ENCODE assay signal across 32 mouse cellular contexts in genomic region chr3:22056664-22057328, GRCm38 (mm10). TPM values are rescaled to one million over a fixed set of nuclear protein-coding genes. Genes with fewer than 3 reads are reported as not detected.
DNase-seq lines count a peak whose midpoint lies in the region; ATAC-seq and TF ChIP-seq lines count a peak whose summit lies in the region.
"Had no signal": no experiment of that assay in that cellular context is flagged by ENCODE, and none has a peak within 500 bp of the region (broad histone marks: within the 10 kb centered on the region; RNA-seq: fewer than 3 reads in every experiment).

No protein-coding gene starts in this region.

- no peaks in the 10 kb centered on the region for H3K9me3 ChIP-seq in limb, embryonic 14.5 days (ENCODE audit: control insufficient read depth, low read length)
- H3K9me3 ChIP-seq in limb, embryonic 10.5 days (replicated peaks), result no peaks in the 10 kb centered on the region
- no peaks in the 10 kb centered on the region for H3K9me3 ChIP-seq in neural tube, embryonic 12.5 days
- no peaks in the 10 kb centered on the region for H3K9me3 ChIP-seq in neural tube, embryonic 15.5 days (replicated peaks)
- H3K9me3 ChIP-seq: heart, embryonic 13.5 days; hindbrain, embryonic 15.5 days; liver, embryonic 15.5 days had no signal

- ATAC-seq in limb, embryonic 14.5 days (ENCODE audit: low FRiP score, low read depth), result peak; percentile 30; the same call in 1 of the 2 replicates
- peak; percentile 63 for ATAC-seq in neural tube, embryonic 12.5 days (ENCODE audit: low FRiP score, low read depth)
- ATAC-seq in neural tube, embryonic 15.5 days (ENCODE audit: low FRiP score), result no peak; the same call in 1 of the 2 replicates
- ATAC-seq: activated CD4-positive, CD25-positive, alpha-beta regulatory T cell, adult 4 months; forebrain, embryonic 16.5 days had no signal

- no peak overlapping the region for H3K27ac ChIP-seq in limb, embryonic 14.5 days (replicated peaks; ENCODE audit: low read depth, low read length)
- H3K27ac ChIP-seq in limb, embryonic 10.5 days, result no peak overlapping the region
- no peak overlapping the region for H3K27ac ChIP-seq in neural tube, embryonic 12.5 days
- H3K27ac ChIP-seq in neural tube, embryonic 15.5 days (replicated peaks), result no peak overlapping the region
- H3K27ac ChIP-seq: gastrocnemius, adult 2 months; heart, adult 2 months; heart, embryonic 13.5 days; hindbrain, embryonic 15.5 days; layer of hippocampus, adult 2 months; liver, embryonic 15.5 days had no signal

- no peaks in the 10 kb centered on the region for H3K27me3 ChIP-seq in limb, embryonic 14.5 days (ENCODE audit: control insufficient read depth, insufficient read depth, low read length)
- no peaks in the 10 kb centered on the region for H3K27me3 ChIP-seq in limb, embryonic 10.5 days (ENCODE audit: low read depth, poor library complexity, severe bottlenecking)
- H3K27me3 ChIP-seq in neural tube, embryonic 12.5 days (replicated peaks), result no peaks in the 10 kb centered on the region
- no peaks in the 10 kb centered on the region for H3K27me3 ChIP-seq in neural tube, embryonic 15.5 days (replicated peaks)
- H3K27me3 ChIP-seq: CH12.LX; heart, embryonic 13.5 days; hindbrain, embryonic 15.5 days; liver, embryonic 15.5 days; megakaryocyte, embryonic 14.5 days had no signal

- H3K4me3 ChIP-seq in limb, embryonic 14.5 days (replicated peaks; ENCODE audit: low read length), result no peak overlapping the region
- H3K4me3 ChIP-seq in limb, embryonic 10.5 days, result no peak overlapping the region
- no peak overlapping the region for H3K4me3 ChIP-seq in neural tube, embryonic 12.5 days
- no peak overlapping the region for H3K4me3 ChIP-seq in neural tube, embryonic 15.5 days (replicated peaks)
- H3K4me3 ChIP-seq: erythroblast, embryonic 14.5 days; gastrocnemius, adult 2 months; heart, adult 2 months; heart, embryonic 13.5 days; hindbrain, embryonic 15.5 days; layer of hippocampus, adult 2 months; liver, embryonic 15.5 days; megakaryocyte, embryonic 14.5 days had no signal

- H3K36me3 ChIP-seq in limb, embryonic 14.5 days (ENCODE audit: control insufficient read depth, insufficient read depth, low read length), result no peaks in the 10 kb centered on the region
- no peaks in the 10 kb centered on the region for H3K36me3 ChIP-seq in limb, embryonic 10.5 days
- H3K36me3 ChIP-seq in neural tube, embryonic 12.5 days, result no peaks in the 10 kb centered on the region
- no peaks in the 10 kb centered on the region for H3K36me3 ChIP-seq in neural tube, embryonic 15.5 days
- H3K36me3 ChIP-seq: heart, embryonic 13.5 days; hindbrain, embryonic 15.5 days; liver, embryonic 15.5 days had no signal

- DNase-seq in heart, adult 11 months, result peak; percentile 69
- no peak for DNase-seq in heart, adult 8-10 months (ENCODE audit: low spot score)
- peak; percentile 34 for DNase-seq in limb, embryonic 14.5 days (ENCODE audit: low spot score)
- no peak for DNase-seq in limb, embryonic 10.5 days (ENCODE audit: low spot score)
- peak; percentile 39 for DNase-seq in retina, postnatal 7 days (ENCODE audit: low read depth, low spot score)
- DNase-seq in cerebellum, postnatal 4 days (ENCODE audit: low spot score in 2 of 2), result no peak
- DNase-seq: adrenal gland, adult 2 months; adrenal gland, postnatal 36 days; cerebellum, adult 18-20 months; cerebellum, postnatal 10 days; gastrocnemius, adult 2 months; gastrocnemius, postnatal 36 days; heart, adult 2 months; heart, postnatal 10 days; kidney, adult 9 months; kidney, postnatal 36 days; lung, postnatal 4 days; midbrain, embryonic 14.5 days; right cerebral cortex, adult 18-20 months; spleen, adult 18-20 months; thymus, postnatal 4 days had no signal

- no peak overlapping the region for H3K4me2 ChIP-seq in limb, embryonic 14.5 days (replicated peaks; ENCODE audit: low read depth, low read length, severe bottlenecking)
- H3K4me2 ChIP-seq in neural tube, embryonic 12.5 days (replicated peaks), result no peak overlapping the region
- no peak overlapping the region for H3K4me2 ChIP-seq in neural tube, embryonic 15.5 days
- H3K4me2 ChIP-seq: heart, embryonic 13.5 days; hindbrain, embryonic 15.5 days; liver, embryonic 15.5 days had no signal

- 85% methylated on average over 4 of the region's 4 CpGs for WGBS in limb, embryonic 14.5 days
- 83% methylated on average over 4 of the region's 4 CpGs for WGBS in limb, embryonic 10.5 days
- WGBS in neural tube, embryonic 12.5 days, result 74% methylated on average over 4 of the region's 4 CpGs
- WGBS in neural tube, embryonic 15.5 days, result 60% methylated on average over 4 of the region's 4 CpGs

- no peaks in the 10 kb centered on the region for H3K4me1 ChIP-seq in limb, embryonic 14.5 days (ENCODE audit: control insufficient read depth, insufficient read depth, low read length)
- H3K4me1 ChIP-seq in limb, embryonic 10.5 days, result peaks cover 4% of the 10 kb centered on the region; the same call in 1 of the 2 replicates
- H3K4me1 ChIP-seq in neural tube, embryonic 12.5 days, result no peaks in the 10 kb centered on the region
- no peaks in the 10 kb centered on the region for H3K4me1 ChIP-seq in neural tube, embryonic 15.5 days
- H3K4me1 ChIP-seq: heart, embryonic 13.5 days; hindbrain, embryonic 15.5 days; liver, embryonic 15.5 days had no signal

- no peak for TF ChIP-seq POLR2A in limb, embryonic 14.5 days (IDR thresholded peaks at IDR 0.05; ENCODE audit: borderline replicate concordance, extremely low read depth, insufficient read depth, insufficient read length)

- H3K9ac ChIP-seq in limb, embryonic 14.5 days (ENCODE audit: low read depth, low read length, severe bottlenecking), result no peak overlapping the region
- no peak overlapping the region for H3K9ac ChIP-seq in neural tube, embryonic 12.5 days
- no peak overlapping the region for H3K9ac ChIP-seq in neural tube, embryonic 15.5 days (replicated peaks)
- H3K9ac ChIP-seq: heart, embryonic 13.5 days; hindbrain, embryonic 15.5 days; liver, embryonic 15.5 days had no signal

RNA-seq across cellular contexts. Expression of gene Tbl1xr1, which starts 19.7 kb away (rescaled TPM):
- total RNA-seq in heart, adult 8-10 months (2022), result 10 to 100 TPM; 65.0 to 75.4 (median 69.2) TPM
- polyA plus RNA-seq in limb, embryonic 14.5 days (2012; rRNA removed), result 27.8 and 29.5 TPM in 2 replicates
- polyA plus RNA-seq in limb, embryonic 14.5 days (2014; fragmentation: Nextera tagmentation; extraction: Ambion mirVana), result 26.6 and 27.0 TPM in 2 replicates
- polyA plus RNA-seq in limb, embryonic 10.5 days (2016; fragmentation: Nextera tagmentation; extraction: Ambion mirVana), result 23.8 and 27.5 TPM in 2 replicates
- polyA plus RNA-seq in neural tube, embryonic 12.5 days (2016; fragmentation: Nextera tagmentation; extraction: Ambion mirVana), result 24.9 and 26.9 TPM in 2 replicates
- polyA plus RNA-seq in neural tube, embryonic 15.5 days (2015; fragmentation: Nextera tagmentation; extraction: Ambion mirVana), result 16.1 and 18.3 TPM in 2 replicates

Comparison
In these comparisons a context has a peak if more than half of its experiments do, and no peak if none do; other contexts are left out.
1. DNase-seq: peak in heart, adult 11 months (single experiment), limb, embryonic 14.5 days (single experiment) and retina, postnatal 7 days (single experiment); none in heart, adult 8-10 months (single experiment), limb, embryonic 10.5 days (single experiment) and cerebellum, postnatal 4 days (0 of 2).